Mouse (Mus musculus) midbrain, embryonic 13.5 days (tissue): ENCODE results near the gene Nckap1. TPM values are rescaled to one million over a fixed set of nuclear protein-coding genes. Genes with fewer than 3 reads are reported as not detected.

ENCODE experiments used
- ATAC-seq: fragments of 200-750 bp; cut with Nextera tagmentation; 2 replicates; pipeline ENCODE4 v1.8.0; 2017; ENCODE audit warnings: mild to moderate bottlenecking, moderate TSS enrichment, moderate library complexity
- H3K27ac ChIP-seq: fragments of 300-500 bp; sonication (generic); 2 replicates; pipeline ENCODE4 v1.5.1; 2015; ENCODE audit warnings: inconsistent platforms, mild to moderate bottlenecking, moderate library complexity
- H3K27me3 ChIP-seq: fragments of 300-500 bp; sonication (generic); 2 replicates; pipeline ENCODE4 v1.6.1; 2015; ENCODE audit warnings: mild to moderate bottlenecking, inconsistent platforms
- H3K36me3 ChIP-seq: fragments of 300-500 bp; sonication (generic); 2 replicates; pipeline ENCODE4 v1.6.1; 2015; ENCODE audit warnings: mild to moderate bottlenecking, inconsistent platforms
- H3K4me1 ChIP-seq: fragments of 300-500 bp; sonication (generic); replicated peaks from 2 replicates; pipeline ENCODE4 v1.6.1; 2015; ENCODE audit warnings: inconsistent platforms
- H3K4me2 ChIP-seq: fragments of 300-500 bp; sonication (generic); replicated peaks from 2 replicates; pipeline ENCODE4 v1.6.1; 2015; ENCODE audit warnings: moderate library complexity, mild to moderate bottlenecking, inconsistent platforms
- H3K4me3 ChIP-seq: fragments of 300-500 bp; sonication (generic); replicated peaks from 2 replicates; pipeline ENCODE4 v1.5.1; 2015; ENCODE audit warnings: mild to moderate bottlenecking, inconsistent platforms
- H3K9ac ChIP-seq: fragments of 300-500 bp; sonication (generic); replicated peaks from 2 replicates; pipeline ENCODE4 v1.6.1; 2015; ENCODE audit warnings: mild to moderate bottlenecking, inconsistent platforms
- H3K9me3 ChIP-seq: fragments of 300-500 bp; sonication (generic); 2 replicates; pipeline ENCODE4 v1.6.1; 2016; ENCODE audit warnings: mild to moderate bottlenecking, inconsistent platforms
- WGBS: fragments of 180-500 bp; shearing (Covaris S2); methylation state at CpG from one replicate; pipeline ENCODE4 v1.1.7; 2015; 5-methylcytosine and 5-hydroxymethylcytosine counted together
- polyA plus RNA-seq: library from polyadenylated mRNA; unstranded; fragments of >200 nt; fragmentation: Nextera tagmentation; extraction: Ambion mirVana; gene quantifications from 2 replicates; pipeline ENCODE4 v1.2.1, GENCODE M21; 2015

The Nckap1 gene
- 68.0 and 78.9 TPM in 2 replicates for polyA plus RNA-seq

GRCm38 (mm10) chr2:80581043-80581711 lies at the start of gene Nckap1:
TSS of gene Nckap1 (minus strand) at chr2:80581380.
- WGBS: under 1% methylated on average over 78 of the region's 88 CpGs
- peak within 1 kb of the TSS; percentile 89 for H3K4me3 ChIP-seq
- peak; percentile 96 for ATAC-seq

GRCm38 (mm10) chr2:80624523-80624922 lies 43.3 kb upstream of the Nckap1 start:
- Histone ChIP-seq H3K4me1 (no peaks in the 10 kb centered on the region), H3K4me3 (no peak overlapping the region), H3K4me2 (no peak overlapping the region), H3K27me3 (no peaks in the 10 kb centered on the region), H3K36me3 (peaks cover 38% of the 10 kb centered on the region), H3K9ac (no peak overlapping the region), H3K9me3 (no peaks in the 10 kb centered on the region), H3K27ac (no peak overlapping the region)
- 97% methylated on average over 4 of the region's 4 CpGs for WGBS
- ATAC-seq: no peak

More at GRCm38 (mm10) chr2:80581043-80581711, at the start of gene Nckap1:
- Histone ChIP-seq H3K27me3 (no peaks in the 10 kb centered on the region), H3K27ac (peak within 1 kb of the TSS; percentile 98), H3K36me3 (no peaks in the 10 kb centered on the region), H3K4me2 (peak within 1 kb of the TSS; percentile 73), H3K9me3 (no peaks in the 10 kb centered on the region), H3K4me1 (peaks cover 21% of the 10 kb centered on the region), H3K9ac (peak within 1 kb of the TSS; percentile 98)

GRCm38 (mm10) chr2:80621921-80622320 lies 40.7 kb upstream of the Nckap1 start:
- no peak overlapping the region for H3K4me3 ChIP-seq
- 95% methylated on average over 3 of the region's 3 CpGs for WGBS
- no peak for ATAC-seq
- no peaks in the 10 kb centered on the region for H3K27me3 ChIP-seq
- peaks cover 31% of the 10 kb centered on the region for H3K36me3 ChIP-seq
- H3K4me2 ChIP-seq: no peak overlapping the region
- H3K27ac ChIP-seq: no peak overlapping the region
- peaks cover 18% of the 10 kb centered on the region for H3K4me1 ChIP-seq
- no peak overlapping the region for H3K9ac ChIP-seq
- no peaks in the 10 kb centered on the region for H3K9me3 ChIP-seq

- no peaks in the 10 kb centered on the region for H3K27me3 ChIP-seq
- H3K4me3 ChIP-seq: no peak overlapping the region
- H3K4me2 ChIP-seq: no peak overlapping the region
- peaks cover 18% of the 10 kb centered on the region for H3K4me1 ChIP-seq
- 88% methylated on average over 3 of the region's 3 CpGs for WGBS
- no peak for ATAC-seq
- no peaks in the 10 kb centered on the region for H3K9me3 ChIP-seq
- H3K27ac ChIP-seq: no peak overlapping the region
- H3K36me3 ChIP-seq: peaks cover 18% of the 10 kb centered on the region
- no peak overlapping the region for H3K9ac ChIP-seq
These were observed 37.8 kb upstream of the Nckap1 start for GRCm38 (mm10) chr2:80618991-80619390.

- peak within 1 kb of the TSS; percentile 80 for H3K27ac ChIP-seq
- peak within 1 kb of the TSS; percentile 81 for H3K4me2 ChIP-seq
- ATAC-seq: peak; percentile 100
- peak within 1 kb of the TSS; percentile 66 for H3K4me3 ChIP-seq
- 2% methylated on average over 21 of the region's 21 CpGs for WGBS
- H3K9ac ChIP-seq: peak within 1 kb of the TSS; percentile 78
- H3K9me3 ChIP-seq: no peaks in the 10 kb centered on the region
- peaks cover 18% of the 10 kb centered on the region for H3K4me1 ChIP-seq
- H3K27me3 ChIP-seq: no peaks in the 10 kb centered on the region
- H3K36me3 ChIP-seq: peaks cover 5% of the 10 kb centered on the region; the same call in 1 of the 2 replicates
These were observed 35.9 kb upstream of the Nckap1 start, which contains the start of the genes Dusp19 and Nup35 for GRCm38 (mm10) chr2:80616854-80617737. TSS of gene Dusp19 (plus strand) at chr2:80617045. TSS of gene Nup35 (plus strand) at chr2:80617236.

GRCm38 (mm10) chr2:80612796-80613195 lies 31.6 kb upstream of the Nckap1 start:
- H3K4me1 ChIP-seq: peaks cover 4% of the 10 kb centered on the region
- H3K27me3 ChIP-seq: no peaks in the 10 kb centered on the region
- 73% methylated on average over 2 of the region's 2 CpGs for WGBS
- H3K4me3 ChIP-seq: no peak overlapping the region
- H3K4me2 ChIP-seq: no peak overlapping the region
- H3K27ac ChIP-seq: no peak overlapping the region
- H3K36me3 ChIP-seq: no peaks in the 10 kb centered on the region
- H3K9ac ChIP-seq: no peak overlapping the region
- no peak for ATAC-seq
- no peaks in the 10 kb centered on the region for H3K9me3 ChIP-seq

- ATAC-seq: no peak
- H3K27me3 ChIP-seq: no peaks in the 10 kb centered on the region
- WGBS: 81% methylated on average over 1 of the region's 1 CpGs
- H3K9me3 ChIP-seq: no peaks in the 10 kb centered on the region
- H3K9ac ChIP-seq: no peak overlapping the region
- H3K4me1 ChIP-seq: no peaks in the 10 kb centered on the region
- no peaks in the 10 kb centered on the region for H3K36me3 ChIP-seq
- no peak overlapping the region for H3K4me3 ChIP-seq
- H3K27ac ChIP-seq: no peak overlapping the region
- H3K4me2 ChIP-seq: no peak overlapping the region
These were observed 31.1 kb upstream of the Nckap1 start for GRCm38 (mm10) chr2:80612286-80612685.

- no peak overlapping the region for H3K4me3 ChIP-seq
- no peak overlapping the region for H3K9ac ChIP-seq
- H3K4me2 ChIP-seq: no peak overlapping the region
- H3K36me3 ChIP-seq: no peaks in the 10 kb centered on the region
- no peaks in the 10 kb centered on the region for H3K4me1 ChIP-seq
- no peaks in the 10 kb centered on the region for H3K27me3 ChIP-seq
- no peak for ATAC-seq
- no peaks in the 10 kb centered on the region for H3K9me3 ChIP-seq
- H3K27ac ChIP-seq: no peak overlapping the region
- WGBS: 89% methylated on average over 19 of the region's 19 CpGs
These were observed 22.7 kb upstream of the Nckap1 start for GRCm38 (mm10) chr2:80603771-80604426.

GRCm38 (mm10) chr2:80602756-80603155 lies 21.6 kb upstream of the Nckap1 start:
- H3K4me3 ChIP-seq: no peak overlapping the region
- H3K4me1 ChIP-seq: no peaks in the 10 kb centered on the region
- no peak overlapping the region for H3K4me2 ChIP-seq
- no peaks in the 10 kb centered on the region for H3K27me3 ChIP-seq
- no peak overlapping the region for H3K27ac ChIP-seq
- H3K9ac ChIP-seq: no peak overlapping the region
- ATAC-seq: no peak
- H3K36me3 ChIP-seq: no peaks in the 10 kb centered on the region
- H3K9me3 ChIP-seq: no peaks in the 10 kb centered on the region
- WGBS: 95% methylated on average over 13 of the region's 13 CpGs

GRCm38 (mm10) chr2:80600611-80601010 lies 19.4 kb upstream of the Nckap1 start:
- no peaks in the 10 kb centered on the region for H3K9me3 ChIP-seq
- no peaks in the 10 kb centered on the region for H3K4me1 ChIP-seq
- H3K36me3 ChIP-seq: no peaks in the 10 kb centered on the region
- H3K27ac ChIP-seq: no peak overlapping the region
- H3K4me2 ChIP-seq: no peak overlapping the region
- no peak for ATAC-seq
- H3K9ac ChIP-seq: no peak overlapping the region
- no peaks in the 10 kb centered on the region for H3K27me3 ChIP-seq
- H3K4me3 ChIP-seq: no peak overlapping the region

GRCm38 (mm10) chr2:80599850-80600249 lies 18.7 kb upstream of the Nckap1 start:
- no peak for ATAC-seq
- Histone ChIP-seq H3K27ac (no peak overlapping the region), H3K9me3 (no peaks in the 10 kb centered on the region), H3K27me3 (no peaks in the 10 kb centered on the region), H3K4me1 (no peaks in the 10 kb centered on the region), H3K4me3 (no peak overlapping the region), H3K36me3 (no peaks in the 10 kb centered on the region), H3K9ac (no peak overlapping the region), H3K4me2 (no peak overlapping the region)
- WGBS: 92% methylated on average over 3 of the region's 3 CpGs

- no peak for ATAC-seq
- H3K27me3 ChIP-seq: no peaks in the 10 kb centered on the region
- WGBS: 78% methylated on average over 5 of the region's 5 CpGs
- no peaks in the 10 kb centered on the region for H3K9me3 ChIP-seq
- no peak overlapping the region for H3K4me2 ChIP-seq
- H3K36me3 ChIP-seq: no peaks in the 10 kb centered on the region
- no peak overlapping the region for H3K4me3 ChIP-seq
- H3K9ac ChIP-seq: no peak overlapping the region
- no peak overlapping the region for H3K27ac ChIP-seq
- H3K4me1 ChIP-seq: no peaks in the 10 kb centered on the region
These were observed 15.8 kb upstream of the Nckap1 start for GRCm38 (mm10) chr2:80596960-80597359.
